Mouse (Mus musculus) c-Kit-positive CD71-positive TER-119-positive erythroid progenitor cells, embryonic 14.5 days (primary cell): ENCODE measurements at regions not wholly inside any gene's neighbourhood (a gene's known extent, or its start where the extent isn't known, plus 50 kb on each side); places are given as distances from the start of the nearest gene placed in this dataset.

Source experiments
- DNase-seq: peaks from one replicate; pipeline ENCODE4 v3.0.0-alpha.2; 2013; ENCODE audit warnings: low spot score

GRCm38 (mm10) chr5:119300106-119300505 is 370.4 kb upstream of the Tbx3 start:
- no peak for DNase-seq

- no peak for DNase-seq
Measured at GRCm38 (mm10) chr5:119301539-119301938, 368.9 kb upstream of the Tbx3 start.

- DNase-seq: no peak
Measured at GRCm38 (mm10) chr5:119304721-119305120, 365.7 kb upstream of the Tbx3 start.

GRCm38 (mm10) chr5:119307768-119308167 is 362.7 kb upstream of the Tbx3 start:
- DNase-seq: no peak

- no peak for DNase-seq
Measured at GRCm38 (mm10) chr5:119310178-119310930, 360.1 kb upstream of the Tbx3 start.

GRCm38 (mm10) chr5:119312808-119313207 is 357.7 kb upstream of the Tbx3 start:
- no peak for DNase-seq

- no peak for DNase-seq
Measured at GRCm38 (mm10) chr5:119315149-119315548, 355.3 kb upstream of the Tbx3 start.

- no peak for DNase-seq
Measured at GRCm38 (mm10) chr5:119317617-119318016, 352.9 kb upstream of the Tbx3 start.

GRCm38 (mm10) chr5:119321368-119322144 is 348.9 kb upstream of the Tbx3 start:
- DNase-seq: no peak

- no peak for DNase-seq
Measured at GRCm38 (mm10) chr5:119322411-119322810, 348.1 kb upstream of the Tbx3 start.

GRCm38 (mm10) chr5:119325681-119326255 is 344.7 kb upstream of the Tbx3 start:
- no peak for DNase-seq

GRCm38 (mm10) chr5:119326895-119327294 is 343.6 kb upstream of the Tbx3 start:
- no peak for DNase-seq

GRCm38 (mm10) chr5:119328971-119329370 is 341.5 kb upstream of the Tbx3 start:
- DNase-seq: no peak

- no peak for DNase-seq
Measured at GRCm38 (mm10) chr5:119329371-119329770, 341.1 kb upstream of the Tbx3 start.

GRCm38 (mm10) chr5:119329860-119330259 is 340.6 kb upstream of the Tbx3 start:
- DNase-seq: no peak

GRCm38 (mm10) chr5:119331461-119331860 is 339.0 kb upstream of the Tbx3 start:
- no peak for DNase-seq

GRCm38 (mm10) chr5:119332621-119333020 is 337.8 kb upstream of the Tbx3 start:
- DNase-seq: no peak

GRCm38 (mm10) chr5:119335211-119335610 is 335.3 kb upstream of the Tbx3 start:
- no peak for DNase-seq

- no peak for DNase-seq
Measured at GRCm38 (mm10) chr5:119335979-119336378, 334.5 kb upstream of the Tbx3 start.

GRCm38 (mm10) chr5:119337739-119338138 is 332.7 kb upstream of the Tbx3 start:
- DNase-seq: no peak

GRCm38 (mm10) chr5:119338711-119339110 is 331.8 kb upstream of the Tbx3 start:
- no peak for DNase-seq

GRCm38 (mm10) chr5:119348303-119348702 is 322.2 kb upstream of the Tbx3 start:
- DNase-seq: no peak

GRCm38 (mm10) chr5:119349395-119349794 is 321.1 kb upstream of the Tbx3 start:
- DNase-seq: no peak
